Mouse (Mus musculus) activated CD4-positive, CD25-positive, alpha-beta regulatory T cell, adult 9 weeks (primary cell): Measurements from ENCODE around the gene Babam2. TPM values are rescaled to one million over a fixed set of nuclear protein-coding genes. Genes with fewer than 3 reads are reported as not detected.

Experiments
- polyA plus RNA-seq: library from polyadenylated mRNA; unstranded; fragments of 100-300 nt; shearing (Covaris generic); gene quantifications from one replicate; pipeline ENCODE4 v1.2.1, GENCODE M21; 2017

Gene Babam2
- polyA plus RNA-seq: 49.2 TPM

DNA sequence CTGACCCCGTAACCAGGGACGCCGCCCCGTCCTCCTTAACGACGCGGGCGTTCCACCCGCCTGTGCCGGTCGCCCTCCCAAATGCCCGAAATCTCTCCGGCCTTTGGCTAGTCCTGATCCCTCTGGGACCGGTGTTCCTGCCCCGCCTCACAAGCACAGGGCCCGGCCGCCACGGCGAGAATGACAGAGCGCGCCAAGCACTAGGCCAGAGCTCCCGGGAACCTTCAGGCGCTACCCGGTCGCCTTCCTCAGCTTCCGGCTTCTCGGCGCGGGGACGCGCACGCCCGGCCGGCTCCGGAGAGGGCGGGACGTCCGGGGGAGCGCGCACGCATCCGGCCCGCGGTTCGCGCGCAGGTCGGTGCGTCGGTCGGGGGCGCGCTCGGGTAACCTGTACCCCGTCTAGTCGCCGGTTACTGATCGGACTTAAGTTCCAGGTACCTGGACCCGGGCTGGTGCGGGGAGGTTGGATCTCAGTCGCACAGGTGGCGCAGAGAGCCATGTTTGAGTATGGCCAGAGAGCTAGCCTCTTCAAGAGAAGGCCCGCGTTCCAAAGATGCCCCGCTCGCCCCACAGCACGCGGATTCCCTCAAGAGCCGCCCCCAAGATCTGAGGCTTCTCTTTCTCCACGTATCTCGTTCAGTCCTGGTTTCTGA is at the start of gene Babam2:
Babam2 (plus strand) TSS at position 41 of the 653 bp plus-strand sequence.

DNA sequence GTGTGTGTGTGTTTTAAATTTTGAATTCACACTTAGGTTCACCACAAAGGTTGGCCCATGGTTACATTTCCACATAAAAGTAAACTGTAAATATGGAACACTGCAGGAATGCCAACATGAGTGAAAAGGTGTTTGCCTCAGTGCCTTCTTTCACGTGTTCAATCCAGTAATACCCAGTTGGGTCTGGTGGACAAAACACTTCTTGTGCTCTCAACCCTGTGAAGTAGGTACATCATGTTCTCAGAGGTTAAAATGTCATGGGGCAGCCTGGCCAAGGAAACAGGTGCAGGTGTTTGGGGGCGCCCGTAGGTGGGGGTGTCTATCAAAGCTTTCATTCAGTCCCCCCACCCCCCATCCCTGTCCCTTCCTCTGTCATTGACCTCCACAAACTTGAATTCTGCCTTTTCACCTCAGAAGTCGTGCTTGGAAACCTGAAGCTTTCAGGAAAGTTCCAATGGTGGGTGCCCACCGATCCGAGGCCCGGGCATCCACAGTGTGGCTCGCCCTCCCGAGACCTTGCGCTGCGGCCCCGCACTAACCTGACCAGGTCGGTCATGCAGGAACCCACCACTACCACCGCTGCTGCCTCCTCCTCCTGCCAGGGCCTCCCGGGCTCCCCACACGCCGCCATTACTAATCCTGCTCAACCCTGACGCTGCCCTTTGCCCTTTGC is 377 bp upstream of the Babam2 start, which contains the start of gene Rbks:
Rbks (minus strand) TSS at position 657 of the 673 bp plus-strand sequence.

Other genes with a start within 250 kb of the Babam2 start
- 52.3 TPM for gene Zfp512, start 245.3 kb upstream of the Babam2 start, polyA plus RNA-seq
- not detected for gene 4930548H24Rik, start 211.9 kb upstream of the Babam2 start, polyA plus RNA-seq
- 39.0 TPM for gene Gpn1, start 202.9 kb upstream of the Babam2 start, polyA plus RNA-seq
- gene Slc4a1ap, start 170.7 kb upstream of the Babam2 start, polyA plus RNA-seq: 52.7 TPM
- 24.3 TPM for gene Supt7l, start 169.9 kb upstream of the Babam2 start, polyA plus RNA-seq
- gene Mrpl33, start 100.7 kb upstream of the Babam2 start, polyA plus RNA-seq: 242 TPM
- gene Rbks, start 57 bp upstream of the Babam2 start, polyA plus RNA-seq: 23.5 TPM